Mouse (Mus musculus) neural tube, embryonic 13.5 days (tissue): ENCODE data around the gene Lgr6. TPM values are rescaled to one million over a fixed set of nuclear protein-coding genes. Genes with fewer than 3 reads are reported as not detected.

Experiments
- ATAC-seq: fragments of 200-750 bp; cut with Nextera tagmentation; 2 replicates; pipeline ENCODE4 v1.8.0; 2017; ENCODE audit warnings: low read depth, mild to moderate bottlenecking, moderate TSS enrichment, moderate library complexity
- H3K27ac ChIP-seq: fragments of 300-500 bp; sonication (generic); replicated peaks from 2 replicates; pipeline ENCODE4 v1.5.1; 2015; ENCODE audit warnings: moderate library complexity, mild to moderate bottlenecking, inconsistent platforms
- H3K27me3 ChIP-seq: fragments of 300-500 bp; sonication (generic); 2 replicates; pipeline ENCODE4 v1.6.1; 2015; ENCODE audit warnings: mild to moderate bottlenecking, inconsistent platforms
- H3K36me3 ChIP-seq: fragments of 300-500 bp; sonication (generic); 2 replicates; pipeline ENCODE4 v1.6.1; 2015; ENCODE audit warnings: mild to moderate bottlenecking, inconsistent platforms
- H3K4me1 ChIP-seq: fragments of 300-500 bp; sonication (generic); replicated peaks from 2 replicates; pipeline ENCODE4 v1.6.1; 2015; ENCODE audit warnings: inconsistent platforms
- H3K4me2 ChIP-seq: fragments of 300-500 bp; sonication (generic); 2 replicates; pipeline ENCODE4 v1.6.1; 2015; ENCODE audit warnings: inconsistent platforms, mild to moderate bottlenecking, moderate library complexity
- H3K4me3 ChIP-seq: fragments of 300-500 bp; sonication (generic); 2 replicates; pipeline ENCODE4 v1.5.1; 2015; ENCODE audit warnings: mild to moderate bottlenecking, inconsistent platforms
- H3K9ac ChIP-seq: fragments of 300-500 bp; sonication (generic); 2 replicates; pipeline ENCODE4 v1.6.1; 2015; ENCODE audit warnings: moderate library complexity, mild to moderate bottlenecking, inconsistent platforms
- H3K9me3 ChIP-seq: fragments of 300-500 bp; sonication (generic); 2 replicates; pipeline ENCODE4 v1.6.1; 2016; ENCODE audit warnings: inconsistent platforms
- WGBS: fragments of 180-500 bp; shearing (Covaris S2); methylation state at CpG from one replicate; pipeline ENCODE4 v1.1.7; 2015; 5-methylcytosine and 5-hydroxymethylcytosine counted together
- polyA plus RNA-seq: library from polyadenylated mRNA; unstranded; fragments of >200 nt; fragmentation: Nextera tagmentation; extraction: Ambion mirVana; gene quantifications from 2 replicates; pipeline ENCODE4 v1.2.1, GENCODE M21; 2015

Gene Lgr6
- polyA plus RNA-seq, 1 experiment from 2014 or later, result 1.4 TPM

DNA sequence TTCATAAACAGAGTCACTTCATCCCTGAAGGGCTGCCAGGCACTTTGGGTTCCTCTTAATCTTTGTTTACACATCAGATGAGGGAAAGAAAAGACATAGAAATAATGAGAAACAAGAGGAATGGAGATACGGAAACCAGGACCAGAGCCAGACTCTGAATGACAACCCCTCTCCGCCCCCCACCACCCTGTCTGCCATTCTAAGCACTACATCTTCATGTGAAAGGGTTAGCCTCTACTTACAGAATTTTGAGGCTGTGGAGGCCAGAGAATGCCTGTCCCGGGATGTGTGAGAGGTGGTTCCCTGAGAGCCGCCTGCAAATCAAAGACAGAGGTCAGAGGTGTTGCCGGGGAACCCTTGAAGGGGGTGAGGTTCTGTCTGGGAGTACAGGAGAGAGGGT is 32.4 kb downstream of the Lgr6 start:
- WGBS, result 78% methylated on average over 5 of the region's 5 CpGs
- no peak overlapping the region for H3K27ac ChIP-seq

DNA sequence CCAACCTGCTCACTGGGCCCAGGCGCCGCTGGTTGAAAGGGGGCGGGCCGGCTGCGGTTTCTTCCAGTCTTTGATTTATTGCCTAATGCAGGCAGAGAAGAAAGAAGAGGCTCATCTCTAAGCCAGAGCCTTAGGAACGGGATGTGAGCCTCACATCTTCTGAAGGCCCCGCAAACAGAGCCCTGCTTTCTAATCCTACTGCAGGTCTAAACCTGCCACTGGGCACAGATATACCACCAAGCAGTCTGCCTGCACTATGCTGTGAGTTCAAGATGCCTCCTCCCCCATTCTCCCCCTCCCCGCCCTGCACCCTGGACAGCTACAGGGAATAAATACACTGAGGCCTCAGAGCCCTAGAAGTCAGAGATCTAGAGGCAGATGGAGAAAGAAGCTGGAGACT is 35.2 kb downstream of the Lgr6 start:
- no peak overlapping the region for H3K27ac ChIP-seq
- H3K4me1 ChIP-seq, result peaks cover 8% of the 10 kb centered on the region; the same call in 1 of the 2 replicates
- ATAC-seq, result peak; percentile 15; the same call in 1 of the 2 replicates
- 0 out of 2 replicates have a peak, but pooled peaks cover 4% of the 10 kb centered on the region for H3K9me3 ChIP-seq
- H3K9ac ChIP-seq, result no peak overlapping the region
- WGBS, result 22% methylated on average over 8 of the region's 8 CpGs
- H3K36me3 ChIP-seq, result no peaks in the 10 kb centered on the region
- H3K27me3 ChIP-seq, result no peaks in the 10 kb centered on the region
- H3K4me2 ChIP-seq, result no peak overlapping the region
- no peak overlapping the region for H3K4me3 ChIP-seq

More for the DNA sequence above, 32.4 kb downstream of the Lgr6 start:
- Histone ChIP-seq H3K36me3 (no peaks in the 10 kb centered on the region), H3K9ac (no peak overlapping the region), H3K4me2 (no peak overlapping the region), H3K4me1 (peaks cover 10% of the 10 kb centered on the region; the same call in 1 of the 2 replicates), H3K27me3 (no peaks in the 10 kb centered on the region), H3K4me3 (no peak overlapping the region), H3K9me3 (0 out of 2 replicates have a peak, but pooled peaks cover 4% of the 10 kb centered on the region)
- ATAC-seq, result no peak

DNA sequence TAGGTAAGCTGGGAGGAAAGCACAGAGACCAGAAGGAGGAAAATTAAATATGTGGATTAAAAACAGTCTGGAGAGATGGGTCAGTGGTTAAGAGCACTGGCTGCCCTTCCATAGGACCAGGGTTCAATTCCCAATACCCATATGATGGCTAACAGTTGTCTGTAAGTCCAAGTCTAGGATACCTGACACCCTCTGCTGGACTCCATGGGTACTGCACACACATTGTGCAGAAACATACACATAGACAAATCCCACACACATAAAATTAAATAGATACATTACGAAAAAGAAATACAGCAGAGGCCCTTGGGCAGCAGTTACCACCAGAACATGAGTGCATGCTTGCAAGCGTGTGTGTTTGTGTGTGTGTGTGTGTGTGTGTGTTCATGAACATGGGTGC is 40.6 kb downstream of the Lgr6 start:
- H3K9ac ChIP-seq, result no peak overlapping the region
- 83% methylated on average over 2 of the region's 2 CpGs for WGBS

DNA sequence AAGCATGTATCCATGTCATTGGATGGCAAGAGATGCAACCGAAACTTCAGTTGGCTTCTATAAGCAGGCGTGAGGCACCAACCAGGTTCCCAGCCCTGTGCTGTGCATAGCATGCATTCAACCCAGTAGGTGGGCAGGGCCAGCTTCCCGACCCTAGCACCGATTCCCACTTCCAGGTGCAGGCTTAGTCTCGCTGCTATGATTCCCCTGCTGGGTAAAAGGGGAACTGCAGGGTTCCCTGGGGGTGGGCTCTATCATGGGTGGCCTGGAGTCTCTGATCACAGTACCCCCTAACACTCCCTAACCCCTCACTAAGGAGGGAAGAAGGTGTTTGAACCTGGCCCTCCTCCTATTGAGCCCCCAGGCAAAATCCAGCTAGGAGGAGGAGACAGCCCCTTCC is 42.1 kb downstream of the Lgr6 start:
- Histone ChIP-seq H3K27me3 (no peaks in the 10 kb centered on the region), H3K4me1 (no peaks in the 10 kb centered on the region), H3K27ac (no peak overlapping the region), H3K9ac (no peak overlapping the region), H3K9me3 (no peaks in the 10 kb centered on the region), H3K4me2 (no peak overlapping the region), H3K4me3 (no peak overlapping the region), H3K36me3 (no peaks in the 10 kb centered on the region)
- no peak for ATAC-seq
- 67% methylated on average over 5 of the region's 5 CpGs for WGBS

More for the DNA sequence above, 40.6 kb downstream of the Lgr6 start:
- H3K36me3 ChIP-seq, result no peaks in the 10 kb centered on the region
- no peaks in the 10 kb centered on the region for H3K27me3 ChIP-seq
- H3K27ac ChIP-seq, result no peak overlapping the region
- H3K4me3 ChIP-seq, result no peak overlapping the region
- ATAC-seq, result no peak
- no peak overlapping the region for H3K4me2 ChIP-seq
- peaks cover 2% of the 10 kb centered on the region; the same call in 1 of the 2 replicates for H3K4me1 ChIP-seq
- H3K9me3 ChIP-seq, result no peaks in the 10 kb centered on the region

DNA sequence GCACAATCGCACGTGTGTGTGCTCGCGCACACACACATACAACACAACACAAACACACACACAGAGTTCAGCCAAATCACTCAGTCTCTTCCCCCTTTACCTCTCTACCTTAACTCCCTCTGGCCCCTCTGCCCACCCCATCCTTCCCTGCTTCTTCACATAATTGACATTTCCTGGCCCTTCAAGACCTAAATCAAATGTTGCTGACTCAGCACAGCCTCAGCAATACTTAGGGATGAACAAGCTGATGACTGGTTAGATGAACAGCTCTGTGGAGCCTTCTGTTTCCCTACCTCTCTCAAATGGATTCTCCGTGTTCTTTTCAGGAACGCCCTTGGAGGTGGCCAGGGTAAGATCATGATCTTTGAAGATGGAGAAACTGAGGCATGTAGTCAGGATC is 43.8 kb downstream of the Lgr6 start:
- Histone ChIP-seq H3K4me1 (0 out of 2 replicates have a peak, but pooled peaks cover 4% of the 10 kb centered on the region), H3K27me3 (no peaks in the 10 kb centered on the region), H3K36me3 (no peaks in the 10 kb centered on the region), H3K4me2 (no peak overlapping the region), H3K9me3 (no peaks in the 10 kb centered on the region), H3K27ac (no peak overlapping the region), H3K4me3 (no peak overlapping the region), H3K9ac (no peak overlapping the region)
- 92% methylated on average over 6 of the region's 6 CpGs for WGBS
- ATAC-seq, result no peak

DNA sequence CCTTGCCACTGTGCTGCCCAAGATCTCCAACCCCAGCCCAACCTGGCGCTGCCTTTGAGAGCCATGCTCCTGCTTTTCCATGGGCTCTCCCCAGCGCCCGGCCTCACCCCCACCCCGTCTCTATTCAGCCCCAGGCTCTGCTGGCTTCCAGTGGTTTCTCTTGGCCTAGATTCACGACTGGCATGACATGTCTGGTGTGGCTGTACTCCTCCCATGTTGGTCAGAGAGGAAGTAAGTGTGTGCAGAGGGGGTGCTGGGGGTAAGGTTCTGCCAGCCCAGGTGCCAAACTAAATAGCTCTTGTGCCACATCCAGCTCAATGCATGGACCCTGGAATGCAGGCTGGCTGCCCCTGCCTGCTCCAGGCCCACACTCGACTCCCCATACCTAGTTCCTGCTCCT is 44.9 kb downstream of the Lgr6 start:
- H3K4me2 ChIP-seq, result no peak overlapping the region
- H3K9me3 ChIP-seq, result no peaks in the 10 kb centered on the region
- H3K9ac ChIP-seq, result no peak overlapping the region
- H3K4me1 ChIP-seq, result 0 out of 2 replicates have a peak, but pooled peaks cover 15% of the 10 kb centered on the region
- WGBS, result 82% methylated on average over 6 of the region's 6 CpGs
- no peaks in the 10 kb centered on the region for H3K36me3 ChIP-seq
- no peak overlapping the region for H3K4me3 ChIP-seq
- no peak for ATAC-seq
- no peak overlapping the region for H3K27ac ChIP-seq
- no peaks in the 10 kb centered on the region for H3K27me3 ChIP-seq

DNA sequence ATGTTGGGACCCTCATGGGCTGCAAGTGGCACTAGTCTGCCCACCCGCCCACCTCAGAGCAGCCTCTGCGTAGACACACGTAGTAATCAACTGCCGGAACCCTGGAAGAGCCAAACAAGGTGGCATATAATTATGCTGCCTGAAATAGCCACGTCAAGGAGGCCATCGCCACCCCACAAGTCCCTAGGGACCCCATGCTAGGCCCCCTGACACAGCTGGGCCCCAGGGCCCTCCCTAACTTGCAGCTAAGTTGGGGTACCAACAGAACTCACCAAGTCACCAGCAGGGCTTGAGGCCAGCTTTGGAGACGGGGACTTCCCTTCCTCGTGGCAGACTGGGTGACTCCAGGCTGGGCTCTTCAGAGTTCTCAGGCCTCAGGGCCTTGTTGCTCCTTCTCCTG is 48.2 kb downstream of the Lgr6 start:
- Histone ChIP-seq H3K9me3 (no peaks in the 10 kb centered on the region), H3K27ac (no peak overlapping the region), H3K36me3 (no peaks in the 10 kb centered on the region), H3K4me3 (no peak overlapping the region), H3K27me3 (no peaks in the 10 kb centered on the region), H3K4me2 (no peak overlapping the region), H3K4me1 (0 out of 2 replicates have a peak, but pooled peaks cover 15% of the 10 kb centered on the region), H3K9ac (no peak overlapping the region)
- WGBS, result 82% methylated on average over 8 of the region's 8 CpGs
- ATAC-seq, result no peak

DNA sequence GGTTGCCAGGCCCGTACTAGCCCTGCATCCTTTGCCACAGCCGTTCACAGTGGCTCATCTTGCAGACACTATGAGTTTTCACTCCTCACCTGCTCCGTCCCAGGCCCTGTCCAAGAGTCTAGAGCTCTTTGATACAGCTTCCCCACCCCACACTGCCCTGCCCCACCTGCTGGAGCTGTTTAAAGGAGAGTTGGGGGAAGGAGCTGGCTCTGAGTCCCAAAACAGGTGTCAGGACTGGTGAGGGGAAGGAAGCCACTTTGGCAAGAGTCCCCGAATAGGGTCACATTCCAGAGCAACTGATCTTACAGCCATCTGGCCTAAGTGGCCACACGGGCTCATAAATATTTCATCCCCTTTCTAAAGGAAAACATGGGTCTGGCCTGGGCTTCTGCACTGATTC is 51.0 kb downstream of the Lgr6 start:
- Histone ChIP-seq H3K9me3 (no peaks in the 10 kb centered on the region), H3K27ac (no peak overlapping the region), H3K4me2 (no peak overlapping the region), H3K9ac (no peak overlapping the region), H3K4me3 (no peak overlapping the region), H3K27me3 (no peaks in the 10 kb centered on the region), H3K4me1 (peaks cover 19% of the 10 kb centered on the region; the same call in 1 of the 2 replicates), H3K36me3 (no peaks in the 10 kb centered on the region)
- WGBS, result 75% methylated on average over 5 of the region's 5 CpGs
- no peak for ATAC-seq

DNA sequence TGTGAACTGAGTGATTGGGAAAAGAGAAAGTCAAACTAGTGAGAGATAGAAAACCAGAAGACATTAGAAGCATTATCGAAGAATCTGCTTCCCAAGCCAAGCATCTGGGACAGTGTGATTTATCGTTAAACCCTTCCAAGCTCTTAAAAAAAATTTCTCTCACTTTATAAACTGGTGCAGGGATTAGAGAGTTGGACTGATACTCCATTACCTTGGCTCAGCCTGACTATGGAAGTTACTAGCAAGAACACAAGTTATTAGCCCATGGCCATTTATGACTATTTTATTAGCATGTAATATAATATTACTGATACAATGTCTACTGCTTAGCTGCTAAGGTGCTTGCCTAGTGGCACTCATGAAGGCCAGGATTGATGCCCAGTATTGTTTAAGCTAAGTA is 60.6 kb downstream of the Lgr6 start:
- no peak overlapping the region for H3K27ac ChIP-seq
- H3K36me3 ChIP-seq, result no peaks in the 10 kb centered on the region
- H3K4me2 ChIP-seq, result no peak overlapping the region
- no peak overlapping the region for H3K4me3 ChIP-seq
- ATAC-seq, result no peak
- H3K27me3 ChIP-seq, result no peaks in the 10 kb centered on the region
- no peaks in the 10 kb centered on the region for H3K9me3 ChIP-seq
- H3K9ac ChIP-seq, result no peak overlapping the region
- 0 out of 2 replicates have a peak, but pooled peaks cover under 1% of the 10 kb centered on the region for H3K4me1 ChIP-seq
- 97% methylated on average over 2 of the region's 2 CpGs for WGBS

DNA sequence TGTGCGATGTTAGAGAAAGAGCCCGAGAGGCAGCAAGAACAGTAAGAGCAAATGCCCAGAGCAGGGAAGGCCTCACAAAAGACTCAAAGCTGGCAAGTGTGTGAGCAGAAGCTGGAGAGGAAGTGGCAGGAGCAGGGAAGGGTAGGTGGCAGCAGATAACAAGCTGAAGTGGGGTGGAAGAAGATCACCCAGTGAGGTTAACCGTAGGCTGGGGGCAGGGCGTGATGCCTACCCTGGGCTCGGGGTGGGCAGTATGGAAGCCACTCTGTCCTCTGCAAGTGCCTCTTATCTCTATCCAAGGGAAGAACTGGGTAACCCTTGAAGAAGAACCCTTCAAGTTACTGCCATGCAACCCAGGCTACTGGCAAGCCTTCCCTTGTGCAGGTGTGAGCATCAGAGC is 68.8 kb downstream of the Lgr6 start:
- no peak overlapping the region for H3K27ac ChIP-seq
- 90% methylated on average over 5 of the region's 5 CpGs for WGBS
- H3K9ac ChIP-seq, result no peak overlapping the region
- ATAC-seq, result no peak
- H3K36me3 ChIP-seq, result no peaks in the 10 kb centered on the region
- H3K9me3 ChIP-seq, result no peaks in the 10 kb centered on the region
- 0 out of 2 replicates have a peak, but pooled peaks cover 5% of the 10 kb centered on the region for H3K4me1 ChIP-seq
- no peaks in the 10 kb centered on the region for H3K27me3 ChIP-seq
- H3K4me3 ChIP-seq, result no peak overlapping the region
- H3K4me2 ChIP-seq, result no peak overlapping the region

DNA sequence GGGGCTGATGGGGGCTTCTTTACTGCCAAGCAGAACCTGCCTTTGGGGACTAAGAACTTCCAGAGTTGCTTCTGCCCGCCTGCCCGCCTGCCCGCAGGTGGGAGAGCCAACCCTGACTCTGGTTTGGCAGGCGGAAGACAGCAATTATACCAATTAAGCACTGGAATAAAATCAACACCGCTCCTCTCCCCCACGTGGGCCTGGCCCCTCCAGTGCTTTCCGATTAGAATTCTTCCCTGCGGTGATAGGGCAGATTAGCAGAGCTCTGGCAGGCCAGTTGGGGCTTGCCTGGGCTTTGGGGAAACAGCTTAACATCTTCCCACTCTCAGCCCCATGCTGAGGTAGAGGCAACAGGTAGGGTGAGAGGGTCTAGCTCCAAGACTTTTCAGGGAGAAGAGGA is 72.4 kb downstream of the Lgr6 start:
- Histone ChIP-seq H3K4me1 (no peaks in the 10 kb centered on the region), H3K9me3 (peaks cover 7% of the 10 kb centered on the region; the same call in 1 of the 2 replicates), H3K4me2 (no peak overlapping the region), H3K27me3 (no peaks in the 10 kb centered on the region), H3K4me3 (no peak overlapping the region), H3K9ac (no peak overlapping the region), H3K27ac (no peak overlapping the region), H3K36me3 (no peaks in the 10 kb centered on the region)
- 43% methylated on average over 8 of the region's 8 CpGs for WGBS
- ATAC-seq, result no peak

DNA sequence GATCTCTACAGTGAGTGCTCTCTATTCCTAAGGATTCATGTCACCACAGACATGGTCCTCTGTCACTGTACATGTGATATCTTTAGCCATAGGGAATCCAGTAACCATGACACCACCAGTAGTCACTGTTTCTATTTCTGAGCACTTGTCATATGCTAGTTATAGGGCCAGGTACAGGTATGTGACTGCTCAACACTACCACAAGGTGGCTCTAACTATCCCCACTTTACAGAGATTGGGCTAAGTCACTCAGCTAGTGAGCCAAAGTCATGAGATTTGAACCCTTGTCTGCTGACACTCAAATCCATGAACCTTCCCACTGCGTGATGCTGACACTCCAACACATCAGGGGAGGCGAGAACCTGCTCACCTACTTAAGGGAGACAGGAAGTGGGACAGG is 75.0 kb downstream of the Lgr6 start:
- no peak for ATAC-seq
- Histone ChIP-seq H3K4me3 (no peak overlapping the region), H3K9ac (no peak overlapping the region), H3K9me3 (peaks cover 13% of the 10 kb centered on the region; the same call in 1 of the 2 replicates), H3K27me3 (no peaks in the 10 kb centered on the region), H3K4me2 (no peak overlapping the region), H3K36me3 (no peaks in the 10 kb centered on the region), H3K4me1 (no peaks in the 10 kb centered on the region), H3K27ac (no peak overlapping the region)
- WGBS, result 80% methylated on average over 2 of the region's 2 CpGs

DNA sequence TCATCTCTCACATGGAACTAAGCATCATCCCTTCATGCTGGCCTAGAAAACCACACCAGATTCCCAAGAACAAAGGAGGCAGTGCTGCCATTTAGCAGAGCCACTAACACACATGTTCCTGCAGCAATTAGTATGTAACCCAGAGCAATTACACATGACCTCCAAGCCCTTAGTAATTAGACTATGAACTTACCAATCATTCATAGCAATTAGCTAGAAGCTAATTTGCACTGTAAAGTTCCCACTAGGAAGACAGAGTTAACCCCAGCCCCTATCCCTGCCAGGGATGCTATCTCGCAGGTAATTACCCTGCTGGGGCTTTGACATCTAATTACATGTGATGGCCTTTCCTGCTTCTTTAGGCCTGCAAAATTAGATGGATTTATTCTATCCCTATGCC is 78.8 kb downstream of the Lgr6 start:
- Histone ChIP-seq H3K4me2 (no peak overlapping the region), H3K36me3 (no peaks in the 10 kb centered on the region), H3K9ac (no peak overlapping the region), H3K27me3 (no peaks in the 10 kb centered on the region), H3K27ac (peak overlapping the region; percentile 14; the same call in 1 of the 2 replicates), H3K4me3 (no peak overlapping the region), H3K9me3 (peaks cover 13% of the 10 kb centered on the region; the same call in 1 of the 2 replicates), H3K4me1 (peaks cover 11% of the 10 kb centered on the region)
- 53% methylated on average over 1 of the region's 1 CpGs for WGBS
- peak; percentile 61; the same call in 1 of the 2 replicates for ATAC-seq
